Mouse (Mus musculus) neural tube, embryonic 13.5 days (tissue): ENCODE measurements around the gene Lcp1. TPM values are rescaled to one million over a fixed set of nuclear protein-coding genes. Genes with fewer than 3 reads are reported as not detected.

Source experiments
- ATAC-seq: fragments of 200-750 bp; cut with Nextera tagmentation; 2 replicates; pipeline ENCODE4 v1.8.0; 2017; ENCODE audit warnings: low read depth, mild to moderate bottlenecking, moderate TSS enrichment, moderate library complexity
- H3K27ac ChIP-seq: fragments of 300-500 bp; sonication (generic); replicated peaks from 2 replicates; pipeline ENCODE4 v1.5.1; 2015; ENCODE audit warnings: moderate library complexity, mild to moderate bottlenecking, inconsistent platforms
- H3K27me3 ChIP-seq: fragments of 300-500 bp; sonication (generic); 2 replicates; pipeline ENCODE4 v1.6.1; 2015; ENCODE audit warnings: mild to moderate bottlenecking, inconsistent platforms
- H3K36me3 ChIP-seq: fragments of 300-500 bp; sonication (generic); 2 replicates; pipeline ENCODE4 v1.6.1; 2015; ENCODE audit warnings: mild to moderate bottlenecking, inconsistent platforms
- H3K4me1 ChIP-seq: fragments of 300-500 bp; sonication (generic); replicated peaks from 2 replicates; pipeline ENCODE4 v1.6.1; 2015; ENCODE audit warnings: inconsistent platforms
- H3K4me2 ChIP-seq: fragments of 300-500 bp; sonication (generic); 2 replicates; pipeline ENCODE4 v1.6.1; 2015; ENCODE audit warnings: inconsistent platforms, mild to moderate bottlenecking, moderate library complexity
- H3K4me3 ChIP-seq: fragments of 300-500 bp; sonication (generic); 2 replicates; pipeline ENCODE4 v1.5.1; 2015; ENCODE audit warnings: mild to moderate bottlenecking, inconsistent platforms
- H3K9ac ChIP-seq: fragments of 300-500 bp; sonication (generic); 2 replicates; pipeline ENCODE4 v1.6.1; 2015; ENCODE audit warnings: moderate library complexity, mild to moderate bottlenecking, inconsistent platforms
- H3K9me3 ChIP-seq: fragments of 300-500 bp; sonication (generic); 2 replicates; pipeline ENCODE4 v1.6.1; 2016; ENCODE audit warnings: inconsistent platforms
- WGBS: fragments of 180-500 bp; shearing (Covaris S2); methylation state at CpG from one replicate; pipeline ENCODE4 v1.1.7; 2015; 5-methylcytosine and 5-hydroxymethylcytosine counted together
- polyA plus RNA-seq: library from polyadenylated mRNA; unstranded; fragments of >200 nt; fragmentation: Nextera tagmentation; extraction: Ambion mirVana; gene quantifications from 2 replicates; pipeline ENCODE4 v1.2.1, GENCODE M21; 2015

The Lcp1 gene
- polyA plus RNA-seq, 1 experiment from 2014 or later: 18.8 TPM

GRCm38 (mm10) chr14:75159375-75159774 is 28.5 kb downstream of the Lcp1 start:
- ATAC-seq: no peak
- Histone ChIP-seq H3K9me3 (no peaks in the 10 kb centered on the region), H3K9ac (no peak overlapping the region), H3K4me3 (no peak overlapping the region), H3K4me2 (no peak overlapping the region), H3K27me3 (no peaks in the 10 kb centered on the region), H3K4me1 (no peaks in the 10 kb centered on the region), H3K36me3 (no peaks in the 10 kb centered on the region), H3K27ac (no peak overlapping the region)
- WGBS: 93% methylated on average over 2 of the region's 2 CpGs

- ATAC-seq: no peak
- H3K9ac ChIP-seq: no peak overlapping the region
- H3K27me3 ChIP-seq: no peaks in the 10 kb centered on the region
- no peak overlapping the region for H3K4me3 ChIP-seq
- H3K9me3 ChIP-seq: no peaks in the 10 kb centered on the region
- 90% methylated on average over 8 of the region's 8 CpGs for WGBS
- no peak overlapping the region for H3K27ac ChIP-seq
- H3K4me2 ChIP-seq: no peak overlapping the region
- no peaks in the 10 kb centered on the region for H3K36me3 ChIP-seq
- no peaks in the 10 kb centered on the region for H3K4me1 ChIP-seq
Observed at GRCm38 (mm10) chr14:75163866-75164265, 33.0 kb downstream of the Lcp1 start.

GRCm38 (mm10) chr14:75164345-75164744 is 33.4 kb downstream of the Lcp1 start:
- Histone ChIP-seq H3K36me3 (no peaks in the 10 kb centered on the region), H3K4me1 (no peaks in the 10 kb centered on the region), H3K4me3 (no peak overlapping the region), H3K9me3 (no peaks in the 10 kb centered on the region), H3K4me2 (no peak overlapping the region), H3K27me3 (no peaks in the 10 kb centered on the region), H3K9ac (no peak overlapping the region), H3K27ac (no peak overlapping the region)
- 93% methylated on average over 9 of the region's 9 CpGs for WGBS
- ATAC-seq: no peak

GRCm38 (mm10) chr14:75165574-75166131 is 34.8 kb downstream of the Lcp1 start:
- no peak overlapping the region for H3K9ac ChIP-seq
- no peaks in the 10 kb centered on the region for H3K27me3 ChIP-seq
- ATAC-seq: no peak
- H3K4me3 ChIP-seq: no peak overlapping the region
- H3K36me3 ChIP-seq: no peaks in the 10 kb centered on the region
- H3K4me2 ChIP-seq: no peak overlapping the region
- 63% methylated on average over 2 of the region's 2 CpGs for whole genome bisulfite sequencing
- no peak overlapping the region for H3K27ac ChIP-seq
- H3K4me1 ChIP-seq: no peaks in the 10 kb centered on the region
- H3K9me3 ChIP-seq: no peaks in the 10 kb centered on the region

- ATAC-seq: no peak
- Histone ChIP-seq H3K4me3 (no peak overlapping the region), H3K27ac (no peak overlapping the region), H3K9ac (no peak overlapping the region), H3K36me3 (no peaks in the 10 kb centered on the region), H3K9me3 (no peaks in the 10 kb centered on the region), H3K4me2 (no peak overlapping the region), H3K27me3 (no peaks in the 10 kb centered on the region), H3K4me1 (no peaks in the 10 kb centered on the region)
- WGBS: 97% methylated on average over 3 of the region's 3 CpGs
Observed at GRCm38 (mm10) chr14:75168501-75168900, 37.6 kb downstream of the Lcp1 start.

- Histone ChIP-seq H3K27me3 (no peaks in the 10 kb centered on the region), H3K9me3 (no peaks in the 10 kb centered on the region), H3K36me3 (no peaks in the 10 kb centered on the region), H3K27ac (no peak overlapping the region), H3K4me2 (no peak overlapping the region), H3K9ac (no peak overlapping the region), H3K4me1 (no peaks in the 10 kb centered on the region), H3K4me3 (no peak overlapping the region)
- no peak for ATAC-seq
- WGBS: 100% methylated on average over 1 of the region's 1 CpGs
Observed at GRCm38 (mm10) chr14:75170546-75170945, 39.6 kb downstream of the Lcp1 start.

GRCm38 (mm10) chr14:75174296-75174695 is 43.4 kb downstream of the Lcp1 start:
- Histone ChIP-seq H3K9ac (no peak overlapping the region), H3K4me3 (no peak overlapping the region), H3K9me3 (no peaks in the 10 kb centered on the region), H3K27ac (no peak overlapping the region), H3K27me3 (no peaks in the 10 kb centered on the region), H3K36me3 (no peaks in the 10 kb centered on the region), H3K4me1 (no peaks in the 10 kb centered on the region), H3K4me2 (no peak overlapping the region)
- WGBS: 89% methylated on average over 8 of the region's 8 CpGs
- ATAC-seq: no peak

GRCm38 (mm10) chr14:75174731-75175555 is 44.0 kb downstream of the Lcp1 start:
- Histone ChIP-seq H3K9me3 (no peaks in the 10 kb centered on the region), H3K4me2 (no peak overlapping the region), H3K36me3 (no peaks in the 10 kb centered on the region), H3K9ac (no peak overlapping the region), H3K4me1 (no peaks in the 10 kb centered on the region), H3K4me3 (no peak overlapping the region), H3K27ac (no peak overlapping the region), H3K27me3 (no peaks in the 10 kb centered on the region)
- 83% methylated on average over 9 of the region's 9 CpGs for WGBS
- no peak for ATAC-seq

- 90% methylated on average over 7 of the region's 7 CpGs for WGBS
- Histone ChIP-seq H3K9me3 (no peaks in the 10 kb centered on the region), H3K4me2 (no peak overlapping the region), H3K27me3 (no peaks in the 10 kb centered on the region), H3K36me3 (no peaks in the 10 kb centered on the region), H3K27ac (no peak overlapping the region), H3K9ac (no peak overlapping the region), H3K4me1 (no peaks in the 10 kb centered on the region), H3K4me3 (no peak overlapping the region)
- ATAC-seq: no peak
Observed at GRCm38 (mm10) chr14:75175781-75176180, 44.9 kb downstream of the Lcp1 start.

- no peaks in the 10 kb centered on the region for H3K4me1 ChIP-seq
- WGBS: 84% methylated on average over 4 of the region's 4 CpGs
- no peaks in the 10 kb centered on the region for H3K27me3 ChIP-seq
- H3K4me3 ChIP-seq: no peak overlapping the region
- H3K27ac ChIP-seq: no peak overlapping the region
- no peak for ATAC-seq
- H3K4me2 ChIP-seq: no peak overlapping the region
- no peak overlapping the region for H3K9ac ChIP-seq
- no peaks in the 10 kb centered on the region for H3K36me3 ChIP-seq
- no peaks in the 10 kb centered on the region for H3K9me3 ChIP-seq
Observed at GRCm38 (mm10) chr14:75176425-75177045, 45.6 kb downstream of the Lcp1 start.

GRCm38 (mm10) chr14:75177400-75177799 is 46.5 kb downstream of the Lcp1 start:
- Histone ChIP-seq H3K4me1 (no peaks in the 10 kb centered on the region), H3K27me3 (no peaks in the 10 kb centered on the region), H3K9ac (no peak overlapping the region), H3K27ac (no peak overlapping the region), H3K36me3 (no peaks in the 10 kb centered on the region), H3K4me2 (no peak overlapping the region), H3K9me3 (no peaks in the 10 kb centered on the region), H3K4me3 (no peak overlapping the region)
- ATAC-seq: no peak
- 84% methylated on average over 3 of the region's 3 CpGs for WGBS

- Histone ChIP-seq H3K4me1 (no peaks in the 10 kb centered on the region), H3K9me3 (no peaks in the 10 kb centered on the region), H3K4me3 (no peak overlapping the region), H3K4me2 (no peak overlapping the region), H3K36me3 (no peaks in the 10 kb centered on the region), H3K27ac (no peak overlapping the region), H3K27me3 (no peaks in the 10 kb centered on the region), H3K9ac (no peak overlapping the region)
- WGBS: 85% methylated on average over 14 of the region's 14 CpGs
- no peak for ATAC-seq
Observed at GRCm38 (mm10) chr14:75178384-75178793, 47.5 kb downstream of the Lcp1 start.
